Mouse (Mus musculus) thymus, postnatal 25 days (tissue): ENCODE data around the gene Swap70.
A peak's percentile ranks its signal among the peaks of the same experiment; 100 is the strongest.

Experiments
- DNase-seq: peaks from one replicate; pipeline ENCODE4 v3.0.0; 2022

Swap70 gene

GRCm38 (mm10) chr7:110239590-110239989 is 18.1 kb downstream of the Swap70 start:
- no peak for DNase-seq

GRCm38 (mm10) chr7:110241472-110242289 is 20.2 kb downstream of the Swap70 start:
- no peak for DNase-seq

GRCm38 (mm10) chr7:110242290-110242581 is 20.7 kb downstream of the Swap70 start:
- DNase-seq: no peak

GRCm38 (mm10) chr7:110245128-110245527 is 23.6 kb downstream of the Swap70 start:
- no peak for DNase-seq

GRCm38 (mm10) chr7:110246526-110246925 is 25.0 kb downstream of the Swap70 start:
- no peak for DNase-seq

- no peak for DNase-seq
Measured at GRCm38 (mm10) chr7:110247801-110248200, 26.3 kb downstream of the Swap70 start.

GRCm38 (mm10) chr7:110248677-110249076 is 27.2 kb downstream of the Swap70 start:
- no peak for DNase-seq

- DNase-seq: no peak
Measured at GRCm38 (mm10) chr7:110253861-110254260, 32.4 kb downstream of the Swap70 start.

- no peak for DNase-seq
Measured at GRCm38 (mm10) chr7:110254395-110254794, 32.9 kb downstream of the Swap70 start.

GRCm38 (mm10) chr7:110257059-110257458 is 35.5 kb downstream of the Swap70 start:
- DNase-seq: no peak

GRCm38 (mm10) chr7:110258196-110258950 is 36.9 kb downstream of the Swap70 start:
- no peak for DNase-seq

GRCm38 (mm10) chr7:110259966-110260711 is 38.6 kb downstream of the Swap70 start:
- DNase-seq: no peak

- no peak for DNase-seq
Measured at GRCm38 (mm10) chr7:110261807-110262206, 40.3 kb downstream of the Swap70 start.

- no peak for DNase-seq
Measured at GRCm38 (mm10) chr7:110262661-110263060, 41.1 kb downstream of the Swap70 start.

GRCm38 (mm10) chr7:110263474-110263873 is 42.0 kb downstream of the Swap70 start:
- no peak for DNase-seq

GRCm38 (mm10) chr7:110265796-110266195 is 44.3 kb downstream of the Swap70 start:
- peak; percentile 86 for DNase-seq

- no peak for DNase-seq
Measured at GRCm38 (mm10) chr7:110267014-110267413, 45.5 kb downstream of the Swap70 start.

- DNase-seq: no peak
Measured at GRCm38 (mm10) chr7:110267994-110268393, 46.5 kb downstream of the Swap70 start.

GRCm38 (mm10) chr7:110268511-110268910 is 47.0 kb downstream of the Swap70 start:
- DNase-seq: no peak

GRCm38 (mm10) chr7:110269777-110270176 is 48.3 kb downstream of the Swap70 start:
- no peak for DNase-seq

GRCm38 (mm10) chr7:110270455-110270854 is 48.9 kb downstream of the Swap70 start:
- DNase-seq: no peak

GRCm38 (mm10) chr7:110271814-110272213 is 50.3 kb downstream of the Swap70 start:
- DNase-seq: no peak

GRCm38 (mm10) chr7:110272434-110272833 is 50.9 kb downstream of the Swap70 start:
- DNase-seq: peak; percentile 55
